Mouse (Mus musculus): ENCODE results near the gene Pou5f2. TPM values are rescaled to one million over a fixed set of nuclear protein-coding genes. Genes with fewer than 3 reads are reported as not detected.

Gene Pou5f2
- under 1 TPM; 0.33 to 0.56 TPM for total RNA-seq (2021)
- long read RNA-seq, experiment 1: 0 reads
- long read RNA-seq, experiment 2: 0 reads

DNA sequence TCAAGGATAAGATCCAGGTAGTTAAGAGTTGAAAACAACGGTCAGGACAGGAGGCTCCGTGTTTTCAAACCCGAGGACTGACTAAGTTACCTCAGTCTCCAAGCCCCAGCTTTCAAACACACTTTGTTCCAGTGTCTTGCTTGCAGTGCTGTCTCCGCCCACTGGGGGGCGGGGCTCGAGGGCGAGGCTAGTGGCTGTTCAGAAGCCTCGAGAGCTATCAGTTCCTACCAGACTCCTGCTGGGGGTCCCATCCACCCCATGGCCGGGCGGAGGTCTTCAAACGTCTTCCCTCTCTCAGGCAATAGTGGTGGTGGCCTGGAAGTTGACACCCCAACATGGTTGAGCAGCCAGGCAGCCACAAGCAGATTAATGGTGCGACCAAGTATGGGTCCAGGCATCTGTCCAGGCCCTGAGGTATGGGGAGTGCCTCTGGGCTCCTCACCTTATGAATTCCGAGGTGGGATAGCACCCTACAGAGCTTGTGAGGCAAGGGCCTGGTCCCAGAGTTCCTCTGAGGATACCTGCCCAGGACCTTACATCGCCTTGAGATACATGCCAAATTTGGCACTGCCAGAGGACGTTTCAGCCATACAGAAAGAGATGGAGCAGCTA lies at the start of gene Pou5f2:
TSS of gene Pou5f2 (plus strand) at position 220 of the 612 bp plus-strand sequence.
- no peak for DNase-seq

DNA sequence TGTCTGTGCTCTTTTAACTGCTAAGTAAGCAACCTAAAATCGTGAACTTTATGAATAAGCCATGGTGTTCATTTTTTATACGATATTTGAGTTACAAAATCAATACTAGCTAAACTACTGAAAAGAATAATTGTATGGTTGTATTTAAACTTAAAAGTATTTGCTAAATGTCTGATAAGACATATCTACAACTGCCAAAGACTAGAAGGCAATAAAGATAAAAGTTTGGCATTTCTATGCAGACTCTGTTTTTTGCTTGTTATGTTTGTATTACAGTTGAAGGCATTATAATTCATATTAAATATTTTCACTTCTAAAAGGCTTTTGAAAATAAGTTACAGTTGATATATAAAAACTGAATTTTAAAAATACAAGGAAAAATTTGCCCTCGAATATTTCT lies 48.5 kb upstream of the Pou5f2 start:
- DNase-seq: no peak

DNA sequence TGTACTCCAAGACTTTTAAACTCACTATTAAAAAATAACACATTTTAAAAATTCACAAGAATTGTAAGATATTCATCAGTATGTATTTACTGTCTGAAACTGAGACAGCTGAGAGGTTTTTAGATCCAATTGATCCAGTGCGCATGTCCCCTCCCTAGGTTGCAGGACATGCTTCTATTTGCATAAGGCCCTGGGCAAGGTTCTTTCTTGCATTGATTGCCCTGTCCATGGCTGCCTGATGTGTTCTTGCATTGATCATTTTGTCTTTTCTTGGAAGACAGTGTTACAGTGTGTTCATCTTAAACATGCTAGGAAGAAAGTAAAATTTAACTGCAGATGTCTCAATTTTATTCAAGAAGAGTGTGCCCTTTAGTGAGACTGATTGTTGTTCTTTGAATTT lies 47.6 kb upstream of the Pou5f2 start:
- DNase-seq: no peak

GRCm38 (mm10) chr13:77982105-77982851 lies 42.4 kb upstream of the Pou5f2 start:
- no peak for DNase-seq

- no peak for DNase-seq
Measured at GRCm38 (mm10) chr13:77982852-77983202, 41.9 kb upstream of the Pou5f2 start.

DNA sequence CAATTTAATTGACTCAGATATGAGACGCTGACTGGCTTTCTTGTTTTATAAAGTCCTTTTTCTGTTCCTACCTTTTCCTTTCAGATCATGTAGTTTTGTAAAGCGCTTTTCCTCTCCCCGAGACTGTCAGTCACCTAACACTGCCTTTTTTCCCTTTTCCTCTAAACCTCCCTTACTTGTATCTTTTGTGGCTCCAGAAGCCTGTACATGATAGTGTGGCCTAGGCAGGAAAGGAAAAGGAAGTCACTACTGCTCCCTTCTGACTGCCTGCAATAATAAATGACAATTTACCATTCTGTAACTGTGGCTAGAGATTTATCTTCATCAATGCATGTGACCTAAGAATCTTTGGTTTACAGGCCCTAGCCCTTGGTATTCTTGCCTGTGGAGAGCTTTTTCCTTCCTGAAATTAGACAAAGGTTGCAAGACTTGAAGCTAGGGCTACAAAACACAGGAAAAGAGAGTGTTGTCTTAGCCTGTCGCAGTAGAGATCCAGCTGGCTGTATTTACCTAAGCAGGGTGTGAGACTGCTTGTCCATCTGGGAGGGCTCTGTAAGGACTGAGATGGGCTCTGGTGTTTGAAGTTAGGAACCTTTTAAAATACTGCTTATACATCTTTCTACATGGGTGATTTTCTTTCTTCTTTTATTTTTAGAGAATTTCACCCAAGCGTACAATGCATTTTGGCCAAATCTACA lies 33.4 kb upstream of the Pou5f2 start:
- no peak for DNase-seq

DNA sequence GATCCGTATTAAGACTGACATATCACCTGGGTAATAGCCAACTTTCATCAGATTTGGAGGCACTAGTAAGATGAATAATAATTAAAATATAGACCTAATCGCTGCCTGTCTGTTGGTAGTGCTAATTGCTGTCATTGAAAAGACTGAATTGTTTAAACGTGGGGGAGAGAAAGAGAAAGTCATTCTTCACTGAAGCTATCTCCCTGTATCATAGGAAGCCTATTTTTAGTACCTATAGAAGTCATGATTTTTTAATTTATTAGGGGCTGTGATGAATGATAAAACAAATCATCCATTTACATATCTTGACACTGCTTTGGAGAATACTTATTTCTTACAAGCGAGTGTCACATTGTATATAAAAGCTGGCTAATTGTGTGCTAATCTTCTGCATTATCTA lies 20.1 kb upstream of the Pou5f2 start:
- DNase-seq: no peak

DNA sequence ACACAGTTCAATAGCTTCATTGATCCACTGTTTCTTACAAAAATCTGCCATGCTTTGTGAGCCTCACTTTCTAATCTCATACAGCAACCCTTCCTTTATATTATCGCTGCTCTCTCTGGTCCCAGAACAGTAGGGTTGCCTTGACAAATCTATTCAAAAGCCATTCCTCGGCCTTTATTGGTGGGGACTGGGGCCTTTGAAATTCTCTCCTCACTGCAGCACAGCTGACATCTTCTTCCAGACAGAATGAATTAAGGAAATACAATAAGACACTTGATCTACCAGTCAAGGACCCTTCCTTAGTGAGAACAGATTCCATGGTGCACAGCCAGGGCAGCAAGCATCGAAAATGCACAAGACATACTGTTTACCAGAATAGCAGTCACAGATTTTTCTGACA lies 19.4 kb upstream of the Pou5f2 start:
- DNase-seq: no peak

- no peak for DNase-seq
Measured at GRCm38 (mm10) chr13:78010176-78010575, 14.5 kb upstream of the Pou5f2 start.

GRCm38 (mm10) chr13:78032821-78033220 lies 8.1 kb downstream of the Pou5f2 start:
- no peak for DNase-seq

- DNase-seq: no peak
Measured at GRCm38 (mm10) chr13:78037203-78037602, 12.5 kb downstream of the Pou5f2 start.

GRCm38 (mm10) chr13:78043203-78043602 lies 18.5 kb downstream of the Pou5f2 start:
- no peak for DNase-seq

- no peak for DNase-seq
Measured at GRCm38 (mm10) chr13:78045116-78045515, 20.4 kb downstream of the Pou5f2 start.

Other genes with a start within 250 kb of the Pou5f2 start
- gene Nr2f1, start 174.9 kb downstream of the Pou5f2 start, total RNA-seq (2021): under 1 TPM; 0.80 to 0.95 TPM

All from gastrocnemius, postnatal 25 days (tissue).